Mouse (Mus musculus) neutrophil, adult 65 days (primary cell): Measurements from ENCODE around the gene Fndc7. TPM values are rescaled to one million over a fixed set of nuclear protein-coding genes. Genes with fewer than 3 reads are reported as not detected.

ENCODE experiments used
- total RNA-seq: library from RNA; stranded (reverse); gene quantifications from 2 replicates; pipeline ENCODE4 v1.2.4, GENCODE M21; 2023

The Fndc7 gene
- total RNA-seq = not detected in 2 replicates

GRCm38 (mm10) chr3:108889908-108890307 is at the start of gene Fndc7:
Gene Fndc7 (minus strand): TSS chr3:108890008.

GRCm38 (mm10) chr3:108939573-108939972 is 49.8 kb upstream of the Fndc7 start, which contains the start of gene Henmt1:
Gene Henmt1 (plus strand): TSS chr3:108939873.

GRCm38 (mm10) chr3:108911548-108912413 is 22.0 kb upstream of the Fndc7 start, which contains the start of gene Prpf38b:
Gene Prpf38b (minus strand): TSS chr3:108911727.

GRCm38 (mm10) chr3:108840000-108840715 is 49.6 kb downstream of the Fndc7 start, which contains the start of gene Stxbp3:
Gene Stxbp3 (minus strand): TSS chr3:108840526.

Other genes with a start within 250 kb of the Fndc7 start
- gene Clcc1, start 236.1 kb downstream of the Fndc7 start, total RNA-seq = 16.0 and 26.1 TPM in 2 replicates
- 10.1 and 12.5 TPM in 2 replicates for gene Gpsm2, start 167.7 kb downstream of the Fndc7 start, total RNA-seq
- gene Aknad1, start 150.3 kb downstream of the Fndc7 start, total RNA-seq = not detected in 2 replicates
- 34.0 and 45.6 TPM in 2 replicates for gene Stxbp3, start 49.5 kb downstream of the Fndc7 start, total RNA-seq
- gene Prpf38b, start 21.7 kb upstream of the Fndc7 start, total RNA-seq = 120 and 149 TPM in 2 replicates
- not detected in 2 replicates for gene Henmt1, start 49.9 kb upstream of the Fndc7 start, total RNA-seq
- not detected in 2 replicates for gene Gm9857, start 50.4 kb upstream of the Fndc7 start, total RNA-seq
- gene Fam102b, start 137.6 kb upstream of the Fndc7 start, total RNA-seq = 17.2 and 20.8 TPM in 2 replicates
- gene Slc25a54, start 190.5 kb upstream of the Fndc7 start, total RNA-seq = not detected in 2 replicates
- 67.8 and 71.0 TPM in 2 replicates for gene Slc25a24, start 233.1 kb upstream of the Fndc7 start, total RNA-seq